ENCODE assay signal across 12 mouse cellular contexts in genomic region chr19:53183620-53184019, GRCm38 (mm10). TPM values are rescaled to one million over a fixed set of nuclear protein-coding genes. Genes with fewer than 3 reads are reported as not detected.
DNase-seq lines count a peak whose midpoint lies in the region; ATAC-seq and TF ChIP-seq lines count a peak whose summit lies in the region.
"Had no signal": no experiment of that assay in that cellular context is flagged by ENCODE, and none has a peak within 500 bp of the region (broad histone marks: within the 10 kb centered on the region; RNA-seq: fewer than 3 reads in every experiment).

No protein-coding gene starts in this region.

- no peak overlapping the region for H3K4me2 ChIP-seq in kidney, embryonic 14.5 days (replicated peaks; ENCODE audit: low read depth, low read length)
- no peak overlapping the region for H3K4me2 ChIP-seq in intestine, postnatal 0 days (replicated peaks; ENCODE audit: low read depth)

- H3K36me3 ChIP-seq in kidney, embryonic 14.5 days (ENCODE audit: control insufficient read depth, insufficient read depth, low read length), result no peaks in the 10 kb centered on the region
- no peaks in the 10 kb centered on the region for H3K36me3 ChIP-seq in intestine, postnatal 0 days (ENCODE audit: control insufficient read depth, insufficient read depth)

- ATAC-seq in kidney, embryonic 14.5 days (ENCODE audit: low FRiP score, low TSS enrichment), result no peak
- ATAC-seq in intestine, postnatal 0 days, result no peak
- ATAC-seq: forebrain, embryonic 14.5 days had no signal

- H3K9ac ChIP-seq in kidney, embryonic 14.5 days (ENCODE audit: low read depth, low read length), result no peak overlapping the region
- no peak overlapping the region for H3K9ac ChIP-seq in intestine, postnatal 0 days (ENCODE audit: low read depth, low read length)

- no peak overlapping the region for H3K4me3 ChIP-seq in kidney, embryonic 14.5 days (ENCODE audit: low read length)
- no peak overlapping the region for H3K4me3 ChIP-seq in brown adipose tissue, adult 24 weeks (ENCODE audit: insufficient read depth, low read depth, low read length)
- H3K4me3 ChIP-seq in intestine, postnatal 0 days (ENCODE audit: low read depth, low read length), result no peak overlapping the region

- peak overlapping the region; percentile 42 for H3K27ac ChIP-seq in kidney, embryonic 14.5 days (ENCODE audit: low read depth, low read length)
- H3K27ac ChIP-seq in brown adipose tissue, adult 24 weeks (replicated peaks; ENCODE audit: low read depth, low read length), result peak overlapping the region; percentile 77
- H3K27ac ChIP-seq in intestine, postnatal 0 days (ENCODE audit: low read depth, low read length), result peak overlapping the region; percentile 15; the same call in 1 of the 2 replicates

- no peaks in the 10 kb centered on the region for H3K27me3 ChIP-seq in kidney, embryonic 14.5 days (ENCODE audit: control insufficient read depth, insufficient read depth, low read length)
- no peaks in the 10 kb centered on the region for H3K27me3 ChIP-seq in intestine, postnatal 0 days (replicated peaks; ENCODE audit: control insufficient read depth, insufficient read depth, low read length)

- DNase-seq in kidney, adult 9 months, result no peak
- DNase-seq in lung, postnatal 14 days, result peak; percentile 43
- no peak for DNase-seq in urinary bladder, postnatal 14 days (ENCODE audit: low spot score)
- DNase-seq in thymus, postnatal 14 days, result no peak
- DNase-seq in frontal cortex, postnatal 14 days (ENCODE audit: low spot score in 2 of 2), result no peak
- DNase-seq: adrenal gland, postnatal 25 days; cerebellum, postnatal 10 days; midbrain, embryonic 14.5 days had no signal

- no peaks in the 10 kb centered on the region for H3K9me3 ChIP-seq in kidney, embryonic 14.5 days (ENCODE audit: control insufficient read depth, low read length)
- H3K9me3 ChIP-seq in intestine, postnatal 0 days (ENCODE audit: control insufficient read depth), result no peaks in the 10 kb centered on the region

- 54% methylated on average over 9 of the region's 9 CpGs for WGBS in kidney, embryonic 14.5 days
- 54% methylated on average over 9 of the region's 9 CpGs for WGBS in intestine, postnatal 0 days

- TF ChIP-seq CTCF in intestine, postnatal 0 days (IDR thresholded peaks at IDR 0.05; ENCODE audit: low read depth), result no peak

- H3K4me1 ChIP-seq in kidney, embryonic 14.5 days (ENCODE audit: control insufficient read depth, insufficient read depth, low read length), result peaks cover 25% of the 10 kb centered on the region
- H3K4me1 ChIP-seq in brown adipose tissue, adult 24 weeks (ENCODE audit: control insufficient read depth, insufficient read depth, insufficient read length, low read length), result peaks cover 50% of the 10 kb centered on the region
- H3K4me1 ChIP-seq in intestine, postnatal 0 days (replicated peaks; ENCODE audit: control insufficient read depth, insufficient read depth, low read length), result peaks cover 4% of the 10 kb centered on the region

RNA-seq across cellular contexts. Expression of gene Add3, which starts 43.4 kb away (rescaled TPM):
- 39.5 and 76.1 TPM in 2 replicates for polyA plus RNA-seq in kidney, embryonic 14.5 days (2014; fragmentation: Nextera tagmentation; extraction: Ambion mirVana)
- 40.1 and 40.8 TPM in 2 replicates for polyA plus RNA-seq in brown adipose tissue, adult 24 weeks (2012; ENCODE audit: insufficient read depth, insufficient read length, missing spikeins)
- 46.8 and 50.9 TPM in 2 replicates for polyA plus RNA-seq in intestine, postnatal 0 days (2015; fragmentation: Nextera tagmentation; extraction: Ambion mirVana)

Comparison
In these comparisons a context has a peak if more than half of its experiments do, and no peak if none do; other contexts are left out.
1. H3K27ac ChIP-seq: peak in every context shown above with its lines; median percentile 77 in brown adipose tissue, adult 24 weeks; 42 in kidney, embryonic 14.5 days; 15 in intestine, postnatal 0 days.